Mouse (Mus musculus): ENCODE measurements around the gene Zfp950. TPM values are rescaled to one million over a fixed set of nuclear protein-coding genes. Genes with fewer than 3 reads are reported as not detected.

The Zfp950 gene
- polyA plus RNA-seq, 1 experiment from 2014 or later: 28.6 TPM

GRCm38 (mm10) chr19:61049413-61049812 lies 91.2 kb downstream of the Zfp950 start:
- 62% methylated on average over 1 of the region's 1 CpGs for WGBS
- Histone ChIP-seq H3K4me1 (ENCODE audit: control insufficient read depth, insufficient read depth, low read length) (no peaks in the 10 kb centered on the region), H3K27ac (ENCODE audit: low read depth, low read length) (no peak overlapping the region), H3K36me3 (ENCODE audit: control insufficient read depth, insufficient read depth, low read length) (no peaks in the 10 kb centered on the region), H3K9me3 (ENCODE audit: control insufficient read depth, low read length) (no peaks in the 10 kb centered on the region), H3K9ac (ENCODE audit: low read length) (no peak overlapping the region), H3K4me2 (ENCODE audit: low read depth) (no peak overlapping the region), H3K4me3 (ENCODE audit: low read depth, low read length) (no peak overlapping the region), H3K27me3 (ENCODE audit: control insufficient read depth, insufficient read depth, low read length) (no peaks in the 10 kb centered on the region)
- ATAC-seq (ENCODE audit: insufficient read depth, low FRiP score, low TSS enrichment) (no peak), DNase-seq (ENCODE audit: low spot score) (no peak)

GRCm38 (mm10) chr19:61048646-61049045 lies 92.0 kb downstream of the Zfp950 start:
- no peak for DNase-seq (ENCODE audit: low spot score)
- Histone ChIP-seq H3K9me3 (ENCODE audit: control insufficient read depth, low read length) (no peaks in the 10 kb centered on the region), H3K4me2 (ENCODE audit: low read depth) (no peak overlapping the region), H3K4me1 (ENCODE audit: control insufficient read depth, insufficient read depth, low read length) (no peaks in the 10 kb centered on the region), H3K4me3 (ENCODE audit: low read depth, low read length) (no peak overlapping the region), H3K36me3 (ENCODE audit: control insufficient read depth, insufficient read depth, low read length) (no peaks in the 10 kb centered on the region), H3K27ac (ENCODE audit: low read depth, low read length) (no peak overlapping the region), H3K27me3 (ENCODE audit: control insufficient read depth, insufficient read depth, low read length) (no peaks in the 10 kb centered on the region), H3K9ac (ENCODE audit: low read length) (no peak overlapping the region)
- no peak for ATAC-seq (ENCODE audit: insufficient read depth, low FRiP score, low TSS enrichment)
- 82% methylated on average over 2 of the region's 2 CpGs for WGBS

GRCm38 (mm10) chr19:61039151-61039550 lies 101.5 kb downstream of the Zfp950 start:
- DNase-seq (ENCODE audit: low spot score) (no peak), ATAC-seq (ENCODE audit: insufficient read depth, low FRiP score, low TSS enrichment) (no peak)
- Histone ChIP-seq H3K4me3 (ENCODE audit: low read depth, low read length) (no peak overlapping the region), H3K9me3 (ENCODE audit: control insufficient read depth, low read length) (no peaks in the 10 kb centered on the region), H3K9ac (ENCODE audit: low read length) (no peak overlapping the region), H3K4me2 (ENCODE audit: low read depth) (no peak overlapping the region), H3K27me3 (ENCODE audit: control insufficient read depth, insufficient read depth, low read length) (no peaks in the 10 kb centered on the region), H3K4me1 (ENCODE audit: control insufficient read depth, insufficient read depth, low read length) (no peaks in the 10 kb centered on the region), H3K36me3 (ENCODE audit: control insufficient read depth, insufficient read depth, low read length) (no peaks in the 10 kb centered on the region), H3K27ac (ENCODE audit: low read depth, low read length) (no peak overlapping the region)

- Histone ChIP-seq H3K36me3 (ENCODE audit: control insufficient read depth, insufficient read depth, low read length) (no peaks in the 10 kb centered on the region), H3K4me2 (ENCODE audit: low read depth) (no peak overlapping the region), H3K27me3 (ENCODE audit: control insufficient read depth, insufficient read depth, low read length) (no peaks in the 10 kb centered on the region), H3K4me3 (ENCODE audit: low read depth, low read length) (no peak overlapping the region), H3K27ac (ENCODE audit: low read depth, low read length) (no peak overlapping the region), H3K4me1 (ENCODE audit: control insufficient read depth, insufficient read depth, low read length) (no peaks in the 10 kb centered on the region), H3K9ac (ENCODE audit: low read length) (no peak overlapping the region), H3K9me3 (ENCODE audit: control insufficient read depth, low read length) (no peaks in the 10 kb centered on the region)
- no peak for DNase-seq (ENCODE audit: low spot score)
- 87% methylated on average over 2 of the region's 2 CpGs for WGBS
- ATAC-seq (ENCODE audit: insufficient read depth, low FRiP score, low TSS enrichment): no peak
Observed at GRCm38 (mm10) chr19:61031570-61031969, 109.1 kb downstream of the Zfp950 start.

- ATAC-seq (ENCODE audit: insufficient read depth, low FRiP score, low TSS enrichment) (no peak), DNase-seq (ENCODE audit: low spot score) (peak; percentile 21)
- H3K4me1 ChIP-seq (ENCODE audit: control insufficient read depth, insufficient read depth, low read length): no peaks in the 10 kb centered on the region
- no peak overlapping the region for H3K27ac ChIP-seq (ENCODE audit: low read depth, low read length)
- no peaks in the 10 kb centered on the region for H3K27me3 ChIP-seq (ENCODE audit: control insufficient read depth, insufficient read depth, low read length)
- no peaks in the 10 kb centered on the region for H3K9me3 ChIP-seq (ENCODE audit: control insufficient read depth, low read length)
- H3K36me3 ChIP-seq (ENCODE audit: control insufficient read depth, insufficient read depth, low read length): no peaks in the 10 kb centered on the region
- H3K9ac ChIP-seq (ENCODE audit: low read length): no peak overlapping the region
- 74% methylated on average over 3 of the region's 3 CpGs for WGBS
- H3K4me2 ChIP-seq (ENCODE audit: low read depth): no peak overlapping the region
- no peak overlapping the region for H3K4me3 ChIP-seq (ENCODE audit: low read depth, low read length)
Observed at GRCm38 (mm10) chr19:61021939-61022566, 118.6 kb downstream of the Zfp950 start.

- Histone ChIP-seq H3K4me3 (ENCODE audit: low read depth, low read length) (no peak overlapping the region), H3K9me3 (ENCODE audit: control insufficient read depth, low read length) (no peaks in the 10 kb centered on the region), H3K36me3 (ENCODE audit: control insufficient read depth, insufficient read depth, low read length) (no peaks in the 10 kb centered on the region), H3K4me1 (ENCODE audit: control insufficient read depth, insufficient read depth, low read length) (no peaks in the 10 kb centered on the region), H3K4me2 (ENCODE audit: low read depth) (no peak overlapping the region), H3K27ac (ENCODE audit: low read depth, low read length) (no peak overlapping the region), H3K9ac (ENCODE audit: low read length) (no peak overlapping the region), H3K27me3 (ENCODE audit: control insufficient read depth, insufficient read depth, low read length) (no peaks in the 10 kb centered on the region)
- 60% methylated on average over 2 of the region's 2 CpGs for WGBS
- ATAC-seq (ENCODE audit: insufficient read depth, low FRiP score, low TSS enrichment): no peak
- no peak for DNase-seq (ENCODE audit: low spot score)
Observed at GRCm38 (mm10) chr19:61021502-61021901, 119.1 kb downstream of the Zfp950 start.

- WGBS: 100% methylated on average over 1 of the region's 1 CpGs
- ATAC-seq (ENCODE audit: insufficient read depth, low FRiP score, low TSS enrichment) (no peak), DNase-seq (ENCODE audit: low spot score) (no peak)
- no peak overlapping the region for H3K9ac ChIP-seq (ENCODE audit: low read length)
- no peak overlapping the region for H3K4me2 ChIP-seq (ENCODE audit: low read depth)
- H3K27me3 ChIP-seq (ENCODE audit: control insufficient read depth, insufficient read depth, low read length): no peaks in the 10 kb centered on the region
- H3K9me3 ChIP-seq (ENCODE audit: control insufficient read depth, low read length): no peaks in the 10 kb centered on the region
- H3K4me3 ChIP-seq (ENCODE audit: low read depth, low read length): no peak overlapping the region
- no peaks in the 10 kb centered on the region for H3K4me1 ChIP-seq (ENCODE audit: control insufficient read depth, insufficient read depth, low read length)
- H3K27ac ChIP-seq (ENCODE audit: low read depth, low read length): no peak overlapping the region
- no peaks in the 10 kb centered on the region for H3K36me3 ChIP-seq (ENCODE audit: control insufficient read depth, insufficient read depth, low read length)
Observed at GRCm38 (mm10) chr19:61017477-61018266, 123.0 kb downstream of the Zfp950 start.

GRCm38 (mm10) chr19:61009266-61009665 lies 131.4 kb downstream of the Zfp950 start:
- no peak overlapping the region for H3K4me2 ChIP-seq (ENCODE audit: low read depth)
- H3K27me3 ChIP-seq (ENCODE audit: control insufficient read depth, insufficient read depth, low read length): no peaks in the 10 kb centered on the region
- no peak overlapping the region for H3K4me3 ChIP-seq (ENCODE audit: low read depth, low read length)
- no peak overlapping the region for H3K27ac ChIP-seq (ENCODE audit: low read depth, low read length)
- no peak for DNase-seq (ENCODE audit: low spot score)
- ATAC-seq (ENCODE audit: insufficient read depth, low FRiP score, low TSS enrichment): no peak
- no peaks in the 10 kb centered on the region for H3K4me1 ChIP-seq (ENCODE audit: control insufficient read depth, insufficient read depth, low read length)
- no peak overlapping the region for H3K9ac ChIP-seq (ENCODE audit: low read length)
- WGBS: 91% methylated on average over 2 of the region's 2 CpGs
- H3K36me3 ChIP-seq (ENCODE audit: control insufficient read depth, insufficient read depth, low read length): no peaks in the 10 kb centered on the region
- H3K9me3 ChIP-seq (ENCODE audit: control insufficient read depth, low read length): no peaks in the 10 kb centered on the region
